Mouse (Mus musculus): ENCODE data around the gene Trim47. TPM values are rescaled to one million over a fixed set of nuclear protein-coding genes. Genes with fewer than 3 reads are reported as not detected.

The Trim47 gene
- polyA plus RNA-seq, 2 experiments from 2014 or later = not detected

DNA sequence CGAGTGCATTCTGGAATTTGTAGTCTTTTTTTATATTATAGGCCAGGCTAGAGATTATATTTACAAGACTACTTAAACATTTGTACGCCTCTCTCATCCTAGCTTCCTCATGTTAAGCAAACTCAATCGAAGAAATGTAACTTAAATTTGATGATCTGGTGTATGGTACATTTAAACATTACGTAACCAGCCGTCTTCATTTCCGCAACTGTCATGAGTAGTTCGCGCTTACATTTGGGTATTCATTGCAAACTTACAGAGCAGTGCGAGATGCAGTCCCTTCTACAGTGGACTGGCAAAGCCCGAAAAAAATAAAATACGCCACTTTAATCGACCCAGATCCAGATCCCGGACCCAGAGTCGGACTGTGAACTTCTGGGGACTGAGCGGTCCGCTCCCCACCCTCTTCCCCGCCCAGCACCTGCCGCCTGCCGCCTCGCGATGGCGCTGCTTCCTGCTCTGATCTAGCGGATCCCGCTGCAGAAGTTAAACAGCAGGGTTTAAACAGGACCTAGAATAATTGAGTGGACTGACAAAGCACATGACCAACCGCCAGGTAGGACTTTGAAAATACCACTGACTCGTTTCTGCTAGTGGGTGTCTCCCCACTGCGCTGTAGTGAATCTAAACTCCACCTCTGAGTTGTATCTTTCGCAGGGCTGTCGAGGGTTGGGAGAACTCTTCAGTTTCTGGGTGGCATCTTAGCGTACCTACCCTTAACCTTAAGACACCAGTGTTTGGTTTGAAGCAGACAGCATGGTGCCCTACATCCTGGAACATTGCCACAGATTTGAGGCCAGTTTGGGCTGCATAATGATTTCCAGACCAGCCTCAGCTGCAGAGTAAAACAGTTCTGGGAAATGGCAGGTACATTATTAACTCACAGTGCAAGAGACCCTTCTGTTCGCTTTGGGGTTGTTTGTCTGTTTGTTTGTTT is 39.5 kb downstream of the Trim47 start:
- peak; percentile 55 for ATAC-seq

DNA sequence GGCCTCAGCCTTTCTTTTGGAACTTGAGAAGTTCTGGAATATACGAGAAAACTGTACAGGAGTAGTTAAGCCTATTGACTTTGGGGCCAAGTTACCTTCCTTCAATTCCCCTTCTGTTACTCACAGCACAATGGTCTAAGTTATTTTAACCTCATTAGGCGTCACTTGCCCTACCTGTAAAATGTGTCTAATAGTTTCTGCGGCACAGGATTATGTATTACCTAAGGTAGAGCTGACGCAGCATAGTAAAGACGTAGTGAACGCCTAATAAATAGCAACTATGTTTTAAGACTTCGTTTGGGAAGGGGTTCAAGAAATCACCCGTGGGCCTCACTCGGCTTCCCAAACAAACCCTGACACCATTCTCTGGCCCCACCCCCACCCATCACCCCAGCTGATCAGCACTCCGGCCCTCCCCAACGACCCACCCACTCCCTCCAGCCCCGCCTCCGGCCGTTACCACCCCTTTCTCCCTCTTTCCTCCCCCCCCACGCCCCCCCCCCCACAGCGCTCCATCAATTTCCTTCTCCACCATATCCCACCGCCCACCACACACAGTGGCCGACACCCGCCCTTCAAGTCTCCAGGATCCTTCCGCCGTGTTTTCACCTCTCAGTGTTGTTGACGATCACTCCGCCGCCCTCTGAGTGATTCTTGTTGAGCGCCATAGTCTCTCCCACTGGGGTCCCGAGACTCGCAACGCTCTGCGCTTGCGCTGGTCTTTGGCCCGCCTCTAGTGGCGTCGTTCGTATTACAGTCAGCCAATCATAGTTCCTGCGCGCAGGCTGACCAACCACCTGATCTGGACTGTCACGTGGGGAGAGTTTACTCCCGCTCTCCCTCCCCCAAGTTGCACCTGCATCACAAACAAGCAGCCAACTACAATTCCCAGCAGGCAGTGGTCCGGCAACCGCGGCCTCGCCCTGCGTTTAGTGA is 40.5 kb downstream of the Trim47 start, which contains the start of gene Wbp2:
Gene Wbp2, minus strand, starts transcription at position 738 of the 936 bp plus-strand sequence.
- ATAC-seq = peak; percentile 92

- ATAC-seq = no peak
Observed at GRCm38 (mm10) chr11:116084166-116084565, 42.8 kb downstream of the Trim47 start.

GRCm38 (mm10) chr11:116083096-116083672 is 43.8 kb downstream of the Trim47 start:
- no peak for ATAC-seq

DNA sequence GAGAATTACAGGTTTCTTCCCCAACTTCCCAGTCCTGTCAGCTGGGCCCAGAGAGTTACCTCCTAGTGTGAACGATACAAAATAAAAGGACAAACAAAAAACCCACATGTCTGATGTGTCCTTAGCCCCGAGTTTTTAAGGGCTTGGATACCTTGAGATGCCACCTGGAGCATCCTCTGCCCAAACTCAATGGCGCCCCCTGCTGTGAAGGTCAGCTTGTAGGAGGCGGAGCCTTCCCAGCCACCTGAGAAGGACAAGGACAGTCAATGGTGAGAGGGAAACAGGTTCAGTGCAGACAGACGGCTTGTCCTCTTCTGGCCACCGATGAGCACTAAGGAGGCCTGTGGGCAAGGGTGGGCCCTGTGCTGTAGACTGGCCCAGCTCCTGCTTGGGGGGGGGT is 45.9 kb downstream of the Trim47 start:
- no peak for ATAC-seq

- ATAC-seq = no peak
Observed at GRCm38 (mm10) chr11:116079511-116079910, 47.5 kb downstream of the Trim47 start.

GRCm38 (mm10) chr11:116078676-116079320 is 48.2 kb downstream of the Trim47 start:
- no peak for ATAC-seq

- ATAC-seq = peak; percentile 78
Observed at GRCm38 (mm10) chr11:116078221-116078620, 48.8 kb downstream of the Trim47 start.

GRCm38 (mm10) chr11:116077446-116078204 is 49.4 kb downstream of the Trim47 start, which contains the start of gene Unc13d:
TSS of gene Unc13d (minus strand) at chr11:116077961.
- ATAC-seq = peak; percentile 44

- ATAC-seq = peak; percentile 50
Observed at GRCm38 (mm10) chr11:116076836-116077235, 50.2 kb downstream of the Trim47 start.

DNA sequence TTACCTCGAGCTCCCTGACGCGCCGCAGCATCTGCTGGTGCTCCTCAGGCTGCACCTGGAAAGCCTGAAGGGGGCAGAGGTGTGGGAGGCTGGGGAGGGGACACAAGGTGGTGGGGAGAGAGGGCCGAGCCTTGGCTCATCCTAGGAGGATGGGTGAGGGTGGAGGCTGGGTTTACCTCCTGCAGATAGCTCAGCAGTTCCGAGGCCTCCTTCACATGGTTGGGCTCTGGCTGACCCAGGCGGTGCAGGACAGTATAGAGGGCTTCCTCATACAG is 50.8 kb downstream of the Trim47 start:
- ATAC-seq = no peak

DNA sequence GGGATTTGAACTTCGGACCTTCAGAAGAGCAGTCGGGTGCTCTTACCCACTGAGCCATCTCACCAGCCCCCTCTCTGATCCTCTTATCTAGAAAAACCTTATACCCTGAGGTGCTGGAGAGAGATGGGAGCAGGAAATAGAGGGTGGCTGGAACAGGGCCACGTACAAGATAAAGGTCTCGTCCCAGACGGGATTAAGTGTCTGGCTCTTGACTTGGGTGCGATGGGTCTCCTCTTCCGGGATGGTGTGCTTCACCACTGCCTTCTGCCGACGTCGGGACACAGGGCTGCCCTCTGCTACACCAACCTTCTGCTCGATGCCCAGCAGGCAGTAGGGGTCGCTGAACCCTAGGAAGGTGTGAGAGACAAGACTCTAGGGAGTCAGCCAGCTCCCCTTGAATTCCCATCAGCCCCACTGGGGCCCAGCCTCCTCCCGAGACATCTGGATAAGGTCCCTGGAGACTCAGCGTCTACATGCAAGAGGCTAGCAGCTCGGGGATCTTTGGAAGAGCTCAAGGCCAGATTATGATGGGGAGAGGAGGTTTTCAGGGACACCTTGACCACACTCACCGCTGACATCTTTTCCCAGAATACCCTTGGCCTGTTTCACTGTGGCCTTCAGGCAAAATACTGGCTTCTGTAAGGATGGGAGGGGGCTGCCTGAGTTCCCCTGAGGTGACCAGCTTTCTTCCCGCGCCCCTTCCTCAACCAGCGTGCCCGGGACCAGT is 51.3 kb downstream of the Trim47 start:
- no peak for ATAC-seq

GRCm38 (mm10) chr11:116074436-116074991 is 52.5 kb downstream of the Trim47 start:
- no peak for ATAC-seq

DNA sequence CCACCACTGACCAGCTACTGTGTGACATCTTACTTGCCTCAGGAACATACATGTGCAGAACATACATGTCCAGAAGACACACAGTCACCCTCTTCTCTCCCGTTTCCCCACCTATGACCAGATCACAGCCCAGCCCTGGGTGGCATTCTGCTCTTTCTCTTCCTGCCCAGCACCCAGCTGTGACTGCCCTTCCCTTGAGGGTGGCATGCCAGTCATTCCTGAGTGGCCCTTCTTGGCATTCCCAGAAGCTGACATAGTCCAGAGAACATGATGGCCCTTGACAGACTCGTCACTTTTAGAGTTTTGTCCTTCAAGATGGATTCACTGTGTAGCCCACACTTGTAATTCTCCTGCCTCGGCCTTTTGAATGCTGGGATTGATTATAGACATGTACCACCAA is 54.4 kb downstream of the Trim47 start:
- ATAC-seq = no peak

- ATAC-seq = peak; percentile 72
Observed at GRCm38 (mm10) chr11:116071510-116071909, 55.5 kb downstream of the Trim47 start.

- ATAC-seq = no peak
Observed at GRCm38 (mm10) chr11:116065345-116065744, 61.7 kb downstream of the Trim47 start.

- ATAC-seq = no peak
Observed at GRCm38 (mm10) chr11:116064187-116064867, 62.7 kb downstream of the Trim47 start.

GRCm38 (mm10) chr11:116063562-116063961 is 63.4 kb downstream of the Trim47 start:
- ATAC-seq = no peak

DNA sequence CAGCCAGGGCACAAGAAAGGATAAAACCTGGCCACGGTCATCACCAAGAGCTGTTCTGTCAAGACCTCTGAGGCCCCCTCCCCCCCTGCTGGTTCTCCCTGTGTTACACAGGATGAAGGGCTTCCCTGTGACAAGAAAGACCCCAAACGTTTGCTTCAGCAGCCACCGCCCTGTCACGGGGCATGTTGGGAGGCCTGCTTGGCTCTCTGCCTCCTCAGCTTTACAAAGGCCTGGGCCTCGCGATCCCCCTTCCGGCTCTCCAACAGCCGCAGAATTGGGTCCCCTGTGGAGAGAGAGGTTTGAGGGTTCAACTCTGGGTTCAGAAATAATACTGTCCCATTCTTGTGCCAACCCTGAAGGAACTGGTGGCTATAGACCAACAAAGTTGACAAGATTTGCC is 64.5 kb downstream of the Trim47 start:
- ATAC-seq = no peak

Measured in activated CD4-positive, CD25-positive, alpha-beta regulatory T cell, adult 4 months (primary cell).